Mouse (Mus musculus) intestine, embryonic 16.5 days (tissue): ENCODE results near the gene Nup210. TPM values are rescaled to one million over a fixed set of nuclear protein-coding genes. Genes with fewer than 3 reads are reported as not detected.
"Not testable (repeated sequence)": the region's sequence is repeated elsewhere in the genome, so short reads cannot be mapped to it uniquely, and the experiment has no call there.

ENCODE experiments used
- ATAC-seq: fragments of 200-750 bp; cut with Nextera tagmentation; 2 replicates; pipeline ENCODE4 v1.8.0; 2017; ENCODE audit warnings: moderate TSS enrichment, moderate library complexity
- H3K27ac ChIP-seq: fragments of 300-500 bp; sonication (generic); 2 replicates; pipeline ENCODE4 v1.5.1; 2014; ENCODE audit warnings: mild to moderate bottlenecking, low read length
- H3K27me3 ChIP-seq: fragments of 300-500 bp; sonication (generic); replicated peaks from 2 replicates; pipeline ENCODE4 v1.6.1; 2014; ENCODE audit warnings: low read length, control low read depth, mixed read lengths; ENCODE audit not compliant: control insufficient read depth, insufficient read depth
- H3K36me3 ChIP-seq: fragments of 300-500 bp; sonication (generic); 2 replicates; pipeline ENCODE4 v1.6.1; 2014; ENCODE audit warnings: low read length, control low read depth; ENCODE audit not compliant: control insufficient read depth, insufficient read depth
- H3K4me1 ChIP-seq: fragments of 300-500 bp; sonication (generic); 2 replicates; pipeline ENCODE4 v1.6.1; 2014; ENCODE audit warnings: low read length, control low read depth, mixed read lengths; ENCODE audit not compliant: control insufficient read depth, insufficient read depth
- H3K4me2 ChIP-seq: fragments of 300-500 bp; sonication (generic); 2 replicates; pipeline ENCODE4 v1.6.1; 2014; ENCODE audit warnings: low read depth, low read length, control low read depth
- H3K4me3 ChIP-seq: fragments of 300-500 bp; sonication (generic); 2 replicates; pipeline ENCODE4 v1.5.1; 2014; ENCODE audit warnings: mild to moderate bottlenecking, low read length
- H3K9ac ChIP-seq: fragments of 300-500 bp; sonication (generic); 2 replicates; pipeline ENCODE4 v1.6.1; 2014; ENCODE audit warnings: low read depth, low read length
- H3K9me3 ChIP-seq: fragments of 300-500 bp; sonication (generic); 2 replicates; pipeline ENCODE4 v1.6.1; 2016; ENCODE audit warnings: low read length, control low read depth; ENCODE audit not compliant: control insufficient read depth
- WGBS: fragments of 180-500 bp; shearing (Covaris S2); extraction: QIAGEN DNeasy Blood & Tissue Kit; methylation state at CpG from one replicate; pipeline ENCODE4 v1.1.7; 2014; 5-methylcytosine and 5-hydroxymethylcytosine counted together
- polyA plus RNA-seq: library from polyadenylated mRNA; unstranded; fragments of >200 nt; fragmentation: Nextera tagmentation; extraction: Ambion mirVana; gene quantifications from 2 replicates; pipeline ENCODE4 v1.2.1, GENCODE M21; 2015

Gene Nup210
- polyA plus RNA-seq, 1 experiment from 2014 or later, result 13.7 TPM

GRCm38 (mm10) chr6:91121089-91121488 is 4.5 kb upstream of the Nup210 start:
- H3K36me3 ChIP-seq, H3K9ac ChIP-seq, H3K4me2 ChIP-seq, ATAC-seq, H3K4me3 ChIP-seq, H3K9me3 ChIP-seq, H3K27me3 ChIP-seq, H3K27ac ChIP-seq, H3K4me1 ChIP-seq: not testable (repeated sequence)
- WGBS, result 94% methylated on average over 7 of the region's 7 CpGs

- Histone ChIP-seq H3K4me3 (no peak overlapping the region), H3K36me3 (no peaks in the 10 kb centered on the region), H3K4me2 (no peak overlapping the region), H3K4me1 (0 out of 2 replicates have a peak, but pooled peaks cover 6% of the 10 kb centered on the region), H3K27me3 (no peaks in the 10 kb centered on the region), H3K9me3 (no peaks in the 10 kb centered on the region), H3K27ac (no peak overlapping the region), H3K9ac (no peak overlapping the region)
- no peak for ATAC-seq
- WGBS, result 72% methylated on average over 2 of the region's 2 CpGs
Observed at GRCm38 (mm10) chr6:91120206-91120605, 3.6 kb upstream of the Nup210 start.

- H3K4me2 ChIP-seq, result no peak overlapping the region
- H3K9ac ChIP-seq, result no peak overlapping the region
- H3K27ac ChIP-seq, result no peak overlapping the region
- no peaks in the 10 kb centered on the region for H3K27me3 ChIP-seq
- H3K4me1 ChIP-seq, result peaks cover 6% of the 10 kb centered on the region; the same call in 1 of the 2 replicates
- ATAC-seq, result no peak
- H3K36me3 ChIP-seq, result no peaks in the 10 kb centered on the region
- H3K9me3 ChIP-seq, result no peaks in the 10 kb centered on the region
- no peak overlapping the region for H3K4me3 ChIP-seq
Observed at GRCm38 (mm10) chr6:91118526-91118925, 1.9 kb upstream of the Nup210 start.

GRCm38 (mm10) chr6:91117149-91117548 is 520 bp upstream of the Nup210 start:
- peak overlapping the region; percentile 73 for H3K4me3 ChIP-seq
- WGBS, result 4% methylated on average over 9 of the region's 9 CpGs
- no peak overlapping the region for H3K27ac ChIP-seq
- H3K27me3 ChIP-seq, result no peaks in the 10 kb centered on the region
- H3K9ac ChIP-seq, result peak overlapping the region; percentile 75
- ATAC-seq, result peak; percentile 34
- peaks cover 6% of the 10 kb centered on the region; the same call in 1 of the 2 replicates for H3K4me1 ChIP-seq
- no peaks in the 10 kb centered on the region for H3K36me3 ChIP-seq
- peak overlapping the region; percentile 98 for H3K4me2 ChIP-seq
- H3K9me3 ChIP-seq, result no peaks in the 10 kb centered on the region

- Histone ChIP-seq H3K27me3 (no peaks in the 10 kb centered on the region), H3K9me3 (no peaks in the 10 kb centered on the region), H3K9ac (peak overlapping the region; percentile 75), H3K4me2 (peak overlapping the region; percentile 98), H3K27ac (peak overlapping the region; percentile 43; the same call in 1 of the 2 replicates), H3K4me1 (peaks cover 6% of the 10 kb centered on the region; the same call in 1 of the 2 replicates), H3K4me3 (peak overlapping the region; percentile 73), H3K36me3 (no peaks in the 10 kb centered on the region)
- peak; percentile 47 for ATAC-seq
- WGBS, result 17% methylated on average over 4 of the region's 4 CpGs
Observed at GRCm38 (mm10) chr6:91115863-91116243, 776 bp downstream of the Nup210 start.

GRCm38 (mm10) chr6:91115158-91115557 is 1.5 kb downstream of the Nup210 start:
- no peak overlapping the region for H3K4me3 ChIP-seq
- no peak for ATAC-seq

GRCm38 (mm10) chr6:91114716-91115115 is 1.9 kb downstream of the Nup210 start:
- peaks cover 6% of the 10 kb centered on the region; the same call in 1 of the 2 replicates for H3K4me1 ChIP-seq

More at GRCm38 (mm10) chr6:91115158-91115557, 1.5 kb downstream of the Nup210 start:
- Histone ChIP-seq H3K9me3 (no peaks in the 10 kb centered on the region), H3K4me1 (peaks cover 6% of the 10 kb centered on the region; the same call in 1 of the 2 replicates), H3K27me3 (no peaks in the 10 kb centered on the region), H3K27ac (no peak overlapping the region), H3K4me2 (no peak overlapping the region), H3K9ac (no peak overlapping the region), H3K36me3 (no peaks in the 10 kb centered on the region)
- WGBS, result 30% methylated on average over 1 of the region's 1 CpGs

GRCm38 (mm10) chr6:91111954-91112252 is 4.7 kb downstream of the Nup210 start:
- WGBS, result 87% methylated on average over 3 of the region's 3 CpGs
- no peak for ATAC-seq
- Histone ChIP-seq H3K36me3 (no peaks in the 10 kb centered on the region), H3K4me2 (no peak overlapping the region), H3K27me3 (no peaks in the 10 kb centered on the region), H3K4me3 (no peak overlapping the region), H3K27ac (no peak overlapping the region), H3K9ac (no peak overlapping the region), H3K9me3 (no peaks in the 10 kb centered on the region), H3K4me1 (peaks cover 6% of the 10 kb centered on the region; the same call in 1 of the 2 replicates)

More at GRCm38 (mm10) chr6:91114716-91115115, 1.9 kb downstream of the Nup210 start:
- H3K27me3 ChIP-seq, result no peaks in the 10 kb centered on the region
- no peak overlapping the region for H3K4me3 ChIP-seq
- H3K4me2 ChIP-seq, result no peak overlapping the region
- no peak overlapping the region for H3K27ac ChIP-seq
- H3K36me3 ChIP-seq, result no peaks in the 10 kb centered on the region
- WGBS, result 30% methylated on average over 2 of the region's 2 CpGs
- H3K9me3 ChIP-seq, result no peaks in the 10 kb centered on the region
- no peak for ATAC-seq
- H3K9ac ChIP-seq, result no peak overlapping the region

GRCm38 (mm10) chr6:91111141-91111953 is 5.3 kb downstream of the Nup210 start:
- Histone ChIP-seq H3K4me3 (no peak overlapping the region), H3K36me3 (no peaks in the 10 kb centered on the region), H3K4me1 (peaks cover 6% of the 10 kb centered on the region; the same call in 1 of the 2 replicates), H3K4me2 (no peak overlapping the region), H3K9me3 (no peaks in the 10 kb centered on the region), H3K27me3 (no peaks in the 10 kb centered on the region), H3K9ac (no peak overlapping the region), H3K27ac (no peak overlapping the region)
- WGBS, result 73% methylated on average over 10 of the region's 10 CpGs
- no peak for ATAC-seq
